Mouse (Mus musculus) limb, embryonic 14.5 days (tissue): ENCODE results near the gene Rabggtb. TPM values are rescaled to one million over a fixed set of nuclear protein-coding genes. Genes with fewer than 3 reads are reported as not detected.

Experiments
- ATAC-seq: fragments of 200-750 bp; cut with Nextera tagmentation; 2 replicates; pipeline ENCODE4 v1.8.0; 2017; ENCODE audit warnings: low read depth, moderate number of reproducible peaks, moderate TSS enrichment; ENCODE audit not compliant: low FRiP score
- DNase-seq: peaks from one replicate; pipeline ENCODE4 v3.0.0-alpha.2; 2015; ENCODE audit warnings: low spot score
- H3K27ac ChIP-seq: fragments of 300-500 bp; sonication (generic); replicated peaks from 2 replicates; pipeline ENCODE4 v1.5.1; 2014; ENCODE audit warnings: low read depth, mild to moderate bottlenecking, low read length, moderate library complexity, mixed read lengths
- H3K27me3 ChIP-seq: fragments of 300-500 bp; sonication (generic); 2 replicates; pipeline ENCODE4 v1.6.1; 2014; ENCODE audit warnings: low read length, mixed read lengths; ENCODE audit not compliant: control insufficient read depth, insufficient read depth
- H3K36me3 ChIP-seq: fragments of 300-500 bp; sonication (generic); 2 replicates; pipeline ENCODE4 v1.6.1; 2014; ENCODE audit warnings: mild to moderate bottlenecking, low read length, moderate library complexity, mixed read lengths; ENCODE audit not compliant: control insufficient read depth, insufficient read depth
- H3K4me1 ChIP-seq: fragments of 300-500 bp; sonication (generic); 2 replicates; pipeline ENCODE4 v1.6.1; 2014; ENCODE audit warnings: antibody characterized with exemption, low read length, mixed read lengths; ENCODE audit not compliant: control insufficient read depth, insufficient read depth
- H3K4me2 ChIP-seq: fragments of 300-500 bp; sonication (generic); replicated peaks from 2 replicates; pipeline ENCODE4 v1.6.1; 2014; ENCODE audit warnings: low read depth, mild to moderate bottlenecking, low read length, moderate library complexity; ENCODE audit not compliant: severe bottlenecking
- H3K4me3 ChIP-seq: fragments of 300-500 bp; sonication (generic); replicated peaks from 2 replicates; pipeline ENCODE4 v1.5.1; 2014; ENCODE audit warnings: low read length
- H3K9ac ChIP-seq: fragments of 300-500 bp; sonication (generic); 2 replicates; pipeline ENCODE4 v1.6.1; 2014; ENCODE audit warnings: mild to moderate bottlenecking, low read depth, low read length, moderate library complexity; ENCODE audit not compliant: severe bottlenecking
- H3K9me3 ChIP-seq: fragments of 300-500 bp; sonication (generic); 2 replicates; pipeline ENCODE4 v1.6.1; 2016; ENCODE audit warnings: low read length; ENCODE audit not compliant: control insufficient read depth
- POLR2A ChIP-seq: fragments of 200-500 bp; IDR thresholded peaks from 2 replicates; pipeline ENCODE4 v1.8.0; 2012; ENCODE audit warnings: inconsistent platforms, mild to moderate bottlenecking, moderate library complexity, borderline replicate concordance; ENCODE audit not compliant: insufficient read depth, insufficient read length; ENCODE audit errors: extremely low read depth
- WGBS: fragments of 180-500 bp; shearing (Covaris S2); extraction: QIAGEN DNeasy Blood & Tissue Kit; methylation state at CpG from one replicate; pipeline ENCODE4 v1.1.7; 2014; 5-methylcytosine and 5-hydroxymethylcytosine counted together
- polyA plus RNA-seq, 2 experiments: library from polyadenylated mRNA; depleted of rRNA in 1 of 2; stranded (reverse) in 1 of 2; unstranded in 1 of 2; fragments of >200 nt; fragmentation: Nextera tagmentation in 1 of 2; extraction: Ambion mirVana in 1 of 2; gene quantifications; 2 replicates each; pipeline versions ENCODE4 v1.2.1 to v1.2.3; 2012 to 2014

The Rabggtb gene
- polyA plus RNA-seq, 2 experiments, result 50.7 to 115 TPM

DNA sequence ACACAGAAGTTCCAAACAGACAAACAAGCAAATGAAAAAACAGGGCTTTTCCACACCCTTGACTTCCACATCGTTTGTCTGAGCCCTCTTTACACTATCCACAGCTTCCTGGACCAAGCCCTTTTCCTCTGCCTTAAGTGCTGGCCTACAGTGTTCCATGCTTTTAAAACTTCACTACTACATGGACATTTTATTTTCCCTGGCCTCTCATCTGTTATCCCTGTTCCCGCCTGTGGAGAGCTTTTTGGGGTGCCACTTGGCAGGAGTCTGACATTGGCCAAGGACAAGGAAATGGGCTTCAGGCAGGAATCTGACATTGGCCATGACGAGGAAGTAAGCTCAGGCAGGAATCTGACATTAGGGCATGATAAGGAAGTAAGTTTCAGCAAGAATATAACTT, 10.2 kb downstream of the Rabggtb start:
- DNase-seq, result no peak
- WGBS, result 56% methylated on average over 3 of the region's 3 CpGs
- H3K9me3 ChIP-seq, result no peaks in the 10 kb centered on the region

DNA sequence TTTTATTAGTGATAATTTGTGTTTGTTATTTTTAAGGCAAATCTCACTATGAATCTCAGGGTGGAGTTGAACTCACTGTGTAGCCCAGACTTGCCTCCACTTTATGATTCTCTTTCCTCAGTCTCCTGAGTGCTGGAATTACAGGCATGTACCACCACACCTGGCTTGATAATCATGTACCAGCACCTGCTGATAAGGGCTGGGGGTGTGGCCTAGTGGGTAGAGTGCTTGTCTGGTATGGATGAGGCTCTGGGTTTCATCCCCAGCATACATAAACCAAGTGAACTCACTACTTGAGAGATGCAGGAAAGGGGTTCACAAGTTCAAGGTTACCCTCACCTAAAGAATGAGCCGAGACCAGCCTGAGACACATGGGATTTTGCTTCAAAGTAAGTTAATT, 10.9 kb downstream of the Rabggtb start:
- peaks cover 34% of the 10 kb centered on the region for H3K36me3 ChIP-seq
- no peak for DNase-seq
- no peak overlapping the region for H3K9ac ChIP-seq
- no peak overlapping the region for H3K4me2 ChIP-seq
- no peak overlapping the region for H3K27ac ChIP-seq
- no peaks in the 10 kb centered on the region for H3K9me3 ChIP-seq
- no peaks in the 10 kb centered on the region for H3K27me3 ChIP-seq
- WGBS, result 82% methylated on average over 1 of the region's 1 CpGs
- no peak for ATAC-seq
- no peak overlapping the region for H3K4me3 ChIP-seq
- H3K4me1 ChIP-seq, result no peaks in the 10 kb centered on the region
- no peak for TF ChIP-seq POLR2A

More for the DNA sequence above, 10.2 kb downstream of the Rabggtb start:
- Histone ChIP-seq H3K4me3 (no peak overlapping the region), H3K4me2 (no peak overlapping the region), H3K4me1 (no peaks in the 10 kb centered on the region), H3K27me3 (no peaks in the 10 kb centered on the region), H3K36me3 (peaks cover 41% of the 10 kb centered on the region), H3K27ac (no peak overlapping the region), H3K9ac (no peak overlapping the region)
- no peak for ATAC-seq
- no peak for TF ChIP-seq POLR2A

DNA sequence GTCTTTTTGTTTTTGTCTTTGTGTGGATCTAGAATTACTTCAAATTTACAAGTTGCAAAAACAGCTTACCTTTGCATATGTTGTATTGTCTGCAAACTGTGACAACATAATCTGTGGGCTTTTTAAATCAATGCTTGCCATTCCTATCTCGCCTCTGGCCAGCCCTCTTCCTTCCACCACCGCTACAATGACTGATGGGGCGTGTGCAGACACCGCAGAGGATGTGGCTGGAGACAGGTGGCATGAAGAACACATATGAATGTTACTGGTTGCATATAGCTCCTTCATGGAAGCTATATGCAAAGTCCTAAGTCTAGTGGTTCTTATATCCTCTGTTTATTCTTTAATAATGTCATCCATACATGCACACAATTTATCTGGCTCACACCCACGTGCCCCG, 15.6 kb downstream of the Rabggtb start:
- DNase-seq (no peak), ATAC-seq (no peak)
- Histone ChIP-seq H3K27ac (no peak overlapping the region), H3K9ac (no peak overlapping the region), H3K4me2 (no peak overlapping the region), H3K27me3 (no peaks in the 10 kb centered on the region), H3K4me1 (no peaks in the 10 kb centered on the region), H3K4me3 (no peak overlapping the region), H3K9me3 (no peaks in the 10 kb centered on the region), H3K36me3 (no peaks in the 10 kb centered on the region)
- WGBS, result 75% methylated on average over 6 of the region's 6 CpGs
- no peak for TF ChIP-seq POLR2A

DNA sequence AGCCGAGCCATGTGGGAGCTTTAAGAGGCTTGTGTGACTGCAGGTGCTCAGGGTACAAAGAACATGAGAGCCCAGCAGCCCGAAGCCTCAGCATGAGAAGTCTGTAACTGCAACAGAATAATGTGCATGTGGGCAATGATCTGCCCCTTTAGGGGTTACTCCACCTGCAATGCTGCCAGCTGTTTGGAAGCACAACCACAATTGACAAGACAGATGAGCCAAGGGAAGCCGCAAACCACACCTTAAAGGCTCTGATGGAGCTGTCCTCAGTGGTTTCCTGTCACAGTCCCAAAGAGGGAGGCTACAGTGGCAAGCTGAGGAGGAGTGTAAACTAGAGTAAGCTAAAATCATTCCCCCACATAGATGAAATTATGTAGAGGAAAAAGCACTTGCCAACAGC, 17.4 kb downstream of the Rabggtb start:
- DNase-seq (no peak), ATAC-seq (no peak)
- 69% methylated on average over 3 of the region's 3 CpGs for WGBS
- no peak overlapping the region for H3K27ac ChIP-seq
- H3K36me3 ChIP-seq, result no peaks in the 10 kb centered on the region
- no peak overlapping the region for H3K4me2 ChIP-seq
- H3K9ac ChIP-seq, result no peak overlapping the region
- H3K9me3 ChIP-seq, result no peaks in the 10 kb centered on the region
- no peak overlapping the region for H3K4me3 ChIP-seq
- no peaks in the 10 kb centered on the region for H3K27me3 ChIP-seq
- no peak for TF ChIP-seq POLR2A
- no peaks in the 10 kb centered on the region for H3K4me1 ChIP-seq

DNA sequence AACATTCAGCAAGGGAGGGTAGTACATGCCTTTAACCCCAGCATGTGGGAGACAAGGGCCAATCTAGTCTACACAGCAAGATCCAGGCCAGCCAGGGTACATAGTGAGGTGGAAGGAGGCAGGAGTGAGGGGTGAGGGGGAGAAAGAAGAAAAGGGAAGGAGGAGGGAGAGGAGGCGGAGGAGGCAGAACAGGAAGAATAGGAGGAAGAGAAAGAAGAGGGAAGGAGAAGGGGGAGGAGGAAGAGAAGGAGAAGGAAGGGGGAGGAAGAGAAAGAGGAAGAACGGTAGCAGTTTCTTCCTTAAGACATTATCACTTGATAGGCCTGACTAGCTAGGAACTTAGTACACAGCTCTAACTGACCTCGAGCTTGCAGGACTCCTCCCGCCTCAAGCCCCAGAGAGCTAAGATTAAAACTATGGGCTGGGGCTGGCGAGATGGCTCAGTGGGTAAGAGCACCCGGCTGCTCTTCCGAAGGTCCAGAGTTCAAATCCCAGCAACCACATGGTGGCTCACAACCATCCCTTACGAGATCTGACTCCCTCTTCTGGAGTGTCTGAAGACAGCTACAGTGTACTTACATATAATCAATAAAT, 23.5 kb downstream of the Rabggtb start:
- ATAC-seq, result no peak

DNA sequence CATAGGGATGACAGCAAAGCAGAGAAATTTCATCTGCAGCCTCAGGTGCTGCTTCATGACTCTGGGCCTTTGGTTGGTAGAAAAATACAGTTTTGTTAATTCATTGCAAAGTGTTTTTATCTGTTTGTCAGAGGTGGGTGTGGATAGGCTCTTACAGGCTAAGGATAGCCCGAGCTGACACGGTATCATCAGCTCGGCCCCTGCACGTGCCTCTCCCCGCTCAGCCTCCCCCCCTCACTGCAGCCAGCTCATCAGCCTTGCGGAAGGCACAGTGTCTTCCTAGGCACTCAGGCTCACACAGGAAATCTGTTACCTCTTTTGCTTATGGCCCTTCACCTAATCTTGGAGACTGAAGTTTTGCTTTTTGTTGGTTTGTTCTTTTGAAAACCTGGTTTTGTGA, 24.7 kb downstream of the Rabggtb start:
- H3K4me3 ChIP-seq, result no peak overlapping the region
- H3K27me3 ChIP-seq, result no peaks in the 10 kb centered on the region
- no peak for ATAC-seq
- no peak overlapping the region for H3K9ac ChIP-seq
- no peak for TF ChIP-seq POLR2A
- H3K4me2 ChIP-seq, result no peak overlapping the region
- DNase-seq, result no peak
- H3K4me1 ChIP-seq, result no peaks in the 10 kb centered on the region
- 71% methylated on average over 6 of the region's 6 CpGs for WGBS
- H3K36me3 ChIP-seq, result no peaks in the 10 kb centered on the region
- H3K9me3 ChIP-seq, result no peaks in the 10 kb centered on the region
- H3K27ac ChIP-seq, result no peak overlapping the region

More for the DNA sequence above, 23.5 kb downstream of the Rabggtb start:
- WGBS, result 79% methylated on average over 7 of the region's 8 CpGs
- Histone ChIP-seq H3K36me3 (no peaks in the 10 kb centered on the region), H3K27ac (no peak overlapping the region), H3K27me3 (no peaks in the 10 kb centered on the region), H3K4me2 (no peak overlapping the region), H3K9ac (no peak overlapping the region), H3K4me3 (no peak overlapping the region), H3K4me1 (no peaks in the 10 kb centered on the region), H3K9me3 (no peaks in the 10 kb centered on the region)
- TF ChIP-seq POLR2A, result no peak
- no peak for DNase-seq
